Mouse (Mus musculus) testis, adult 2 months (tissue): ENCODE measurements around the gene Sec63.

Experiments
- CTCF ChIP-seq: fragments of 200-500 bp; IDR thresholded peaks from 2 replicates; pipeline ENCODE4 v1.5.1; 2012; ENCODE audit warnings: low read depth, mild to moderate bottlenecking, inconsistent platforms, low read length, moderate library complexity; ENCODE audit not compliant: control insufficient read depth, insufficient read depth, insufficient replicate concordance
- POLR2A ChIP-seq: fragments of 200-500 bp; IDR thresholded peaks from 2 replicates; pipeline ENCODE4 v1.6.1; 2012; ENCODE audit warnings: low read depth, mild to moderate bottlenecking, inconsistent platforms, low read length, moderate library complexity; ENCODE audit not compliant: control insufficient read depth

- TF ChIP-seq CTCF (no peak), POLR2A (no peak)
Observed at GRCm38 (mm10) chr10:42765344-42765743, 4.0 kb downstream of the Sec63 start.
